Mouse (Mus musculus): Measurements from ENCODE around the gene Acer1.

GRCm38 (mm10) chr17:56934545-56935330 lies 47.2 kb downstream of the Acer1 start:
- TF ChIP-seq CTCF (IDR thresholded peaks at IDR 0.05; ENCODE audit: control insufficient read depth, insufficient read depth, low read length) (no peak), POLR2A (IDR thresholded peaks at IDR 0.05; ENCODE audit: borderline replicate concordance, control insufficient read depth, low read depth, low read length) (no peak)
